Mouse (Mus musculus): ENCODE results near the gene Amn1. TPM values are rescaled to one million over a fixed set of nuclear protein-coding genes. Genes with fewer than 3 reads are reported as not detected.
"Not testable (repeated sequence)": the region's sequence is repeated elsewhere in the genome, so short reads cannot be mapped to it uniquely, and the experiment has no call there.

Amn1 gene
- polyA plus RNA-seq, 1 experiment from 2014 or later, result 21.7 TPM

DNA sequence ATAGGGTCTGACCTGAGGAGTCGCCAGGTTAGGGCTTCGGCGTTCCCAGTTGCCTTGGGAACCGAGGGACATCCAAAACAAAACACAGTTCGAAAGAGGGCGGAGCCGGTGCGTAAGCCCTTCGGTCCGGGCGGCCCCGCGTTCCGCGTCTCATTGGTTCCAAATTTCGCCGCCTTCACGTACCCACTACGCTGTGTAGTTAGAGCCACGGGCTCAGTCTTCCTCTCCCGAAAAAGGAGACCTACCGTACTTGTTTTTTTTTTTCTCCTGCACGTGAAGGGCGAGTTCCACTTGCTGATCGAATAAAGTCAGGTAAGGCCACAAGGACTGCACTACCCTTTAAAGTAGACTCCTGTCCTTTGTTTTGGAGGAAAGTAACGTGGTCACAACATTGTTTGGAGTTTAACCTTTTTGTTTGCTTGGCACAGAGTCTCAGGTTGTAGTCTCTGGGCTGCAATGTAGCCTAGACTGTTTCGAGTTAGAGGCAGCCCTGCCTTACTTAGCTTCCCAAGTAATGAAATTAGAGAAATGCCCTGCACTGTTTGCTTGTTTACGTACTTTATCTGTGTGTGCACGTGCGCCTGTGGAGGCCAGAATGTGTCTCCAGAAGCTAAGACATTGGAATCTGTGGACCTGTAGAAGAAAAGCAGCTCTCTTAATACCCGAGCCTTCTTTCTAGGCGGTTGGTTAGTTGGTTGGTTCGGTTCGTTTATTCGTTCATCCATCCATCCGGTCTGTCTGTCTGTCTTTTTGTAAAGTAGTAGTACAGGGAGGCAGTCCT lies 46.9 kb downstream of the Amn1 start:
- Histone ChIP-seq H3K4me1 (ENCODE audit: control insufficient read depth, insufficient read depth, low read length) (peaks cover 6% of the 10 kb centered on the region), H3K27me3 (replicated peaks; ENCODE audit: control insufficient read depth, insufficient read depth, low read length) (no peaks in the 10 kb centered on the region), H3K27ac (ENCODE audit: low read length) (peak overlapping the region; percentile 73), H3K9me3 (ENCODE audit: control insufficient read depth, low read length) (no peaks in the 10 kb centered on the region), H3K4me3 (ENCODE audit: low read length) (peak overlapping the region; percentile 62), H3K4me2 (ENCODE audit: low read depth, low read length) (peak overlapping the region; percentile 80), H3K36me3 (ENCODE audit: control insufficient read depth, insufficient read depth, low read length) (peaks cover 8% of the 10 kb centered on the region; the same call in 1 of the 2 replicates), H3K9ac (ENCODE audit: low read depth, low read length) (peak overlapping the region; percentile 72)
- ATAC-seq, result peak; percentile 94
- 5% methylated on average over 36 of the region's 36 CpGs for WGBS

DNA sequence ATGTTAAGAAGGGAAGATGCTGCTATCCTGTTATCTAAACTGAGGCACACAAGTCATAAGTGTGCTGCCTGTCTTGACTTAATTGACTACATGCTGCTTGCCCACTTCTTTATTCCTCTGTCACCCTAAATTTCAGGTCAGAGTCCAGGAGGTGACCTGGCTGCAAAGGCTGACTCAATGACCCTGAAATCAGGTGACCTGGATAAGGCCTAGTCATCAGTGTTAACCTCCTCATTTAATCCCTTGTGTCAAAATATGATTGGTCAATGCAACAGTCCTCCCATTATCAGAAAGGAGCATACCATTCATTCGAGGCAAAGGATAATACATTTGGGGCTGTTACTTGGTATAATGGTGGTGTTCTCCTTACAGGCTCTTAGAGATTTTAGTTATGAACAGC lies 49.0 kb downstream of the Amn1 start, which contains the start of gene Etfbkmt:
Gene Etfbkmt, plus strand, starts transcription at position 379 of the 400 bp plus-strand sequence.
- WGBS, result 74% methylated on average over 1 of the region's 1 CpGs
- Histone ChIP-seq H3K27ac (ENCODE audit: low read length) (no peak within 1 kb of the TSS), H3K9me3 (ENCODE audit: control insufficient read depth, low read length) (no peaks in the 10 kb centered on the region), H3K9ac (ENCODE audit: low read depth, low read length) (no peak within 1 kb of the TSS), H3K4me2 (ENCODE audit: low read depth, low read length) (no peak within 1 kb of the TSS), H3K4me3 (ENCODE audit: low read length) (no peak within 1 kb of the TSS), H3K4me1 (ENCODE audit: control insufficient read depth, insufficient read depth, low read length) (peaks cover 11% of the 10 kb centered on the region), H3K27me3 (replicated peaks; ENCODE audit: control insufficient read depth, insufficient read depth, low read length) (no peaks in the 10 kb centered on the region), H3K36me3 (ENCODE audit: control insufficient read depth, insufficient read depth, low read length) (peaks cover 4% of the 10 kb centered on the region; the same call in 1 of the 2 replicates)
- no peak for ATAC-seq

- ATAC-seq, result no peak
- Histone ChIP-seq H3K36me3 (ENCODE audit: control insufficient read depth, insufficient read depth, low read length) (no peaks in the 10 kb centered on the region), H3K4me2 (ENCODE audit: low read depth, low read length) (no peak overlapping the region), H3K27ac (ENCODE audit: low read length) (no peak overlapping the region), H3K9me3 (ENCODE audit: control insufficient read depth, low read length) (no peaks in the 10 kb centered on the region), H3K4me3 (ENCODE audit: low read length) (no peak overlapping the region), H3K27me3 (replicated peaks; ENCODE audit: control insufficient read depth, insufficient read depth, low read length) (no peaks in the 10 kb centered on the region), H3K4me1 (ENCODE audit: control insufficient read depth, insufficient read depth, low read length) (peaks cover 15% of the 10 kb centered on the region), H3K9ac (ENCODE audit: low read depth, low read length) (no peak overlapping the region)
- 89% methylated on average over 3 of the region's 3 CpGs for WGBS
Observed at GRCm38 (mm10) chr6:149139011-149139410, 49.5 kb downstream of the Amn1 start.

GRCm38 (mm10) chr6:149137936-149138335 lies 50.6 kb downstream of the Amn1 start:
- H3K4me3 ChIP-seq (ENCODE audit: low read length), result no peak overlapping the region
- no peaks in the 10 kb centered on the region for H3K9me3 ChIP-seq (ENCODE audit: control insufficient read depth, low read length)
- H3K27me3 ChIP-seq (replicated peaks; ENCODE audit: control insufficient read depth, insufficient read depth, low read length), result no peaks in the 10 kb centered on the region
- H3K4me2 ChIP-seq (ENCODE audit: low read depth, low read length), result no peak overlapping the region
- WGBS, result 36% methylated on average over 2 of the region's 2 CpGs
- H3K27ac ChIP-seq (ENCODE audit: low read length), result no peak overlapping the region
- H3K4me1 ChIP-seq (ENCODE audit: control insufficient read depth, insufficient read depth, low read length), result peaks cover 18% of the 10 kb centered on the region
- no peak overlapping the region for H3K9ac ChIP-seq (ENCODE audit: low read depth, low read length)
- 0 out of 2 replicates have a peak, but pooled peaks have one; percentile 7 for ATAC-seq
- no peaks in the 10 kb centered on the region for H3K36me3 ChIP-seq (ENCODE audit: control insufficient read depth, insufficient read depth, low read length)

DNA sequence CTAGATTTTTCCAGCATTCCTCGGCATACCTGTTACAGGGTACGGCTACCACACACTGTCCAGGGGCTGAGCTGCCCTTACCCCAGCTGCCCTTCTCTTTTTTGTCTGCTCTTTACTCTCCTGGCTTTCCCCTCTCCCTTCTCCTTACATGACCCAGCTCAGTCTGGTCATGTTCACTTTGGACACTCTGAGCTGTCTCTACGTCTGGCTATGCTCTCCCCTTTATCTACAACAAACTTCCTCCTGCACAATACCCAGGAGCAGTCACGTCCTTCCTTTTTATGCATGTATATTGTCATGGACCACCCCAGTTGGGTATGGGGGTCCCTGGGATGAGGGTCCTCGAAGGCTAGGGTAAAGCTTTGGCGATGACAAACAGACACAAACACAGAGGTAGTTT lies 52.9 kb downstream of the Amn1 start:
- Histone ChIP-seq H3K36me3 (ENCODE audit: control insufficient read depth, insufficient read depth, low read length) (no peaks in the 10 kb centered on the region), H3K27me3 (replicated peaks; ENCODE audit: control insufficient read depth, insufficient read depth, low read length) (no peaks in the 10 kb centered on the region), H3K27ac (ENCODE audit: low read length) (no peak overlapping the region), H3K4me3 (ENCODE audit: low read length) (no peak overlapping the region), H3K9ac (ENCODE audit: low read depth, low read length) (no peak overlapping the region), H3K9me3 (ENCODE audit: control insufficient read depth, low read length) (no peaks in the 10 kb centered on the region), H3K4me2 (ENCODE audit: low read depth, low read length) (no peak overlapping the region), H3K4me1 (ENCODE audit: control insufficient read depth, insufficient read depth, low read length) (peaks cover 12% of the 10 kb centered on the region)
- ATAC-seq, result no peak
- 58% methylated on average over 6 of the region's 6 CpGs for WGBS

GRCm38 (mm10) chr6:149134391-149135150 lies 53.9 kb downstream of the Amn1 start:
- Histone ChIP-seq H3K4me1 (ENCODE audit: control insufficient read depth, insufficient read depth, low read length) (peaks cover 12% of the 10 kb centered on the region), H3K4me2 (ENCODE audit: low read depth, low read length) (no peak overlapping the region), H3K27me3 (replicated peaks; ENCODE audit: control insufficient read depth, insufficient read depth, low read length) (no peaks in the 10 kb centered on the region), H3K27ac (ENCODE audit: low read length) (peak overlapping the region; percentile 59), H3K36me3 (ENCODE audit: control insufficient read depth, insufficient read depth, low read length) (no peaks in the 10 kb centered on the region), H3K9ac (ENCODE audit: low read depth, low read length) (no peak overlapping the region), H3K4me3 (ENCODE audit: low read length) (no peak overlapping the region), H3K9me3 (ENCODE audit: control insufficient read depth, low read length) (no peaks in the 10 kb centered on the region)
- 12% methylated on average over 5 of the region's 5 CpGs for WGBS
- peak; percentile 79 for ATAC-seq

DNA sequence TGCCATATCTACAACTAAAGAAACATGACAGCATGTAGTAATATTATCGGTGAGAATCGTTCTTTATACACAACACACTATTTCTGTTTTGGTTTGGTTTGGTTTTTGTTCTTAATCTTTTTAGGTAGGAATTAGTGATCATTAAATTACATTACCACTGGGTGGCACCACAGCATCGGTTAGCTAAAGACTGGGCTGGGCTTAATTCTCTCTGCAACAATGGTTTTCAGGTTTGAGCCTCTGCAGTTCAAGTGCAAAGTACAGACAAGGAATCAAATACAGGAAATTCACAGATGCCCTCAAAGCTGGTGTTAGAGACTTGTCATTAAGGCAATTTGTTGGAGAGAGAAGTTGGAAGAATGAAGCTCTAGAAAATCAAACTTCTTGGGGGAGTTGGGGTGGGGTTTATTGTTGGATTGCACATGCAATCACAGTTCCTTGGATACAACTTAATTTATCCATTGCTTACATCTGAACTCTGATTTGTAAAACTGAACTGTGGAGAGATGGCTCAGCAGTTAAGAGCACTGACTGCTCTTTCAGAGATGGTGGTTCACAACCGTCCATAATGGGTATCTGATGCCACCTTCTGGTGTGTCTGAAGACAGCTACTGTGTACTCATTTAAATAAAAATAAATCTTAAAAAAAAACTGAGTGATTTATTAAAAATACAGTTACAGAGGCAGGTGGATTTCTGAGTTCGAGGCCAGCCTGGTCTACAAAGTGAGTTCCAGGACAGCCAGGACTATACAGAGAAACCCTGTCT lies 56.0 kb downstream of the Amn1 start:
- Histone ChIP-seq H3K27ac (ENCODE audit: low read length) (no peak overlapping the region), H3K4me2 (ENCODE audit: low read depth, low read length) (no peak overlapping the region), H3K4me3 (ENCODE audit: low read length) (no peak overlapping the region), H3K9me3 (ENCODE audit: control insufficient read depth, low read length) (no peaks in the 10 kb centered on the region), H3K4me1 (ENCODE audit: control insufficient read depth, insufficient read depth, low read length) (peaks cover 12% of the 10 kb centered on the region), H3K27me3 (replicated peaks; ENCODE audit: control insufficient read depth, insufficient read depth, low read length) (no peaks in the 10 kb centered on the region), H3K9ac (ENCODE audit: low read depth, low read length) (no peak overlapping the region), H3K36me3 (ENCODE audit: control insufficient read depth, insufficient read depth, low read length) (no peaks in the 10 kb centered on the region)
- ATAC-seq, result peak; percentile 55
- WGBS, result 31% methylated on average over 5 of the region's 5 CpGs

GRCm38 (mm10) chr6:149131111-149131510 lies 57.4 kb downstream of the Amn1 start:
- no peak overlapping the region for H3K9ac ChIP-seq (ENCODE audit: low read depth, low read length)
- H3K27ac ChIP-seq (ENCODE audit: low read length), result no peak overlapping the region
- H3K27me3 ChIP-seq (replicated peaks; ENCODE audit: control insufficient read depth, insufficient read depth, low read length), result no peaks in the 10 kb centered on the region
- H3K4me3 ChIP-seq (ENCODE audit: low read length), result no peak overlapping the region
- H3K36me3 ChIP-seq (ENCODE audit: control insufficient read depth, insufficient read depth, low read length), result no peaks in the 10 kb centered on the region
- H3K4me2 ChIP-seq (ENCODE audit: low read depth, low read length), result no peak overlapping the region
- H3K9me3 ChIP-seq (ENCODE audit: control insufficient read depth, low read length), result no peaks in the 10 kb centered on the region
- H3K4me1 ChIP-seq (ENCODE audit: control insufficient read depth, insufficient read depth, low read length), result peaks cover 12% of the 10 kb centered on the region
- 29% methylated on average over 3 of the region's 3 CpGs for WGBS
- no peak for ATAC-seq

- H3K9me3 ChIP-seq (ENCODE audit: control insufficient read depth, low read length); H3K27ac ChIP-seq (ENCODE audit: low read length); ATAC-seq; H3K27me3 ChIP-seq (replicated peaks; ENCODE audit: control insufficient read depth, insufficient read depth, low read length); H3K4me1 ChIP-seq (ENCODE audit: control insufficient read depth, insufficient read depth, low read length); H3K36me3 ChIP-seq (ENCODE audit: control insufficient read depth, insufficient read depth, low read length); H3K4me2 ChIP-seq (ENCODE audit: low read depth, low read length); H3K9ac ChIP-seq (ENCODE audit: low read depth, low read length); H3K4me3 ChIP-seq (ENCODE audit: low read length): not testable (repeated sequence)
- 88% methylated on average over 8 of the region's 8 CpGs for WGBS
Observed at GRCm38 (mm10) chr6:149129870-149130269, 58.6 kb downstream of the Amn1 start, which contains the start of gene Gm10203. TSS of gene Gm10203 (plus strand) at chr6:149130170.

Data from intestine, embryonic 16.5 days (tissue).